Comparison of ENCODE assay signal across 25 mouse cellular contexts in genomic region chr14:110244466-110244865, GRCm38 (mm10).
DNase-seq lines count a peak whose midpoint lies in the region; ATAC-seq and TF ChIP-seq lines count a peak whose summit lies in the region.
"Had no signal": no experiment of that assay in that cellular context is flagged by ENCODE, and none has a peak within 500 bp of the region (broad histone marks: within the 10 kb centered on the region; RNA-seq: fewer than 3 reads in every experiment).

No protein-coding gene starts in this region.

- no peaks in the 10 kb centered on the region for H3K36me3 ChIP-seq in heart, embryonic 12.5 days
- no peaks in the 10 kb centered on the region for H3K36me3 ChIP-seq in lung, embryonic 16.5 days (ENCODE audit: control insufficient read depth, insufficient read depth, low read length)
- H3K36me3 ChIP-seq: embryonic facial prominence, embryonic 15.5 days; heart, embryonic 15.5 days; hindbrain, embryonic 15.5 days; limb, embryonic 15.5 days; liver, embryonic 15.5 days; neural tube, embryonic 12.5 days had no signal

- no peak for TF ChIP-seq CTCF in lung, adult 2 months (IDR thresholded peaks at IDR 0.05; ENCODE audit: insufficient read depth, low read length)
- no peak for TF ChIP-seq CTCF in brain, embryonic 14.5 days (IDR thresholded peaks at IDR 0.05; ENCODE audit: borderline replicate concordance, extremely low read depth, insufficient read depth, insufficient read length)

- no peak overlapping the region for H3K27ac ChIP-seq in heart, embryonic 12.5 days (ENCODE audit: poor library complexity, severe bottlenecking)
- no peak overlapping the region for H3K27ac ChIP-seq in lung, embryonic 16.5 days (ENCODE audit: low read length)
- H3K27ac ChIP-seq: embryonic facial prominence, embryonic 15.5 days; gastrocnemius, adult 2 months; heart, embryonic 15.5 days; hindbrain, embryonic 15.5 days; limb, embryonic 15.5 days; liver, embryonic 15.5 days; neural tube, embryonic 12.5 days had no signal

- no peak overlapping the region for H3K4me3 ChIP-seq in heart, embryonic 12.5 days
- no peak overlapping the region for H3K4me3 ChIP-seq in lung, embryonic 16.5 days (ENCODE audit: low read length)
- no peak overlapping the region for H3K4me3 ChIP-seq in lung, adult 2 months (replicated peaks; ENCODE audit: extremely low read depth, low read depth, low read length)
- H3K4me3 ChIP-seq: embryonic facial prominence, embryonic 15.5 days; gastrocnemius, adult 2 months; heart, embryonic 15.5 days; hindbrain, embryonic 15.5 days; limb, embryonic 15.5 days; liver, embryonic 15.5 days; megakaryocyte, embryonic 14.5 days; neural tube, embryonic 12.5 days had no signal

- H3K9me3 ChIP-seq in heart, embryonic 12.5 days (replicated peaks): no peaks in the 10 kb centered on the region
- no peaks in the 10 kb centered on the region for H3K9me3 ChIP-seq in lung, embryonic 16.5 days (ENCODE audit: control insufficient read depth, low read length)
- H3K9me3 ChIP-seq: embryonic facial prominence, embryonic 15.5 days; heart, embryonic 15.5 days; hindbrain, embryonic 15.5 days; limb, embryonic 15.5 days; liver, embryonic 15.5 days; megakaryocyte, embryonic 14.5 days; neural tube, embryonic 12.5 days had no signal

- no peak overlapping the region for H3K4me2 ChIP-seq in heart, embryonic 12.5 days
- H3K4me2 ChIP-seq in lung, embryonic 16.5 days (ENCODE audit: low read depth, low read length): no peak overlapping the region
- H3K4me2 ChIP-seq: embryonic facial prominence, embryonic 15.5 days; heart, embryonic 15.5 days; hindbrain, embryonic 15.5 days; limb, embryonic 15.5 days; liver, embryonic 15.5 days; neural tube, embryonic 12.5 days had no signal

- H3K27me3 ChIP-seq in heart, embryonic 12.5 days (replicated peaks): no peaks in the 10 kb centered on the region
- no peaks in the 10 kb centered on the region for H3K27me3 ChIP-seq in lung, embryonic 16.5 days (ENCODE audit: control insufficient read depth, insufficient read depth, low read depth, low read length)
- H3K27me3 ChIP-seq: embryonic facial prominence, embryonic 15.5 days; heart, embryonic 15.5 days; hindbrain, embryonic 15.5 days; limb, embryonic 15.5 days; liver, embryonic 15.5 days; megakaryocyte, embryonic 14.5 days; neural tube, embryonic 12.5 days had no signal

- no peaks in the 10 kb centered on the region for H3K4me1 ChIP-seq in heart, embryonic 12.5 days (replicated peaks)
- no peaks in the 10 kb centered on the region for H3K4me1 ChIP-seq in lung, embryonic 16.5 days (replicated peaks; ENCODE audit: control insufficient read depth, insufficient read depth, low read length)
- no peaks in the 10 kb centered on the region for H3K4me1 ChIP-seq in lung, adult 2 months (ENCODE audit: control insufficient read depth, insufficient read depth, low read length)
- H3K4me1 ChIP-seq: embryonic facial prominence, embryonic 15.5 days; heart, embryonic 15.5 days; hindbrain, embryonic 15.5 days; limb, embryonic 15.5 days; liver, embryonic 15.5 days; megakaryocyte, embryonic 14.5 days; neural tube, embryonic 12.5 days had no signal

- peak; percentile 3 for DNase-seq in cerebellum, adult 9-10 months
- DNase-seq in cerebellum, adult 11-12 months: no peak
- DNase-seq in heart, postnatal 10 days: no peak
- no peak for DNase-seq in lung, adult 2 months
- peak; percentile 20 for DNase-seq in brain, embryonic 14.5 days (ENCODE audit: low read depth)
- no peak for DNase-seq in MN1 (ENCODE audit: low spot score)
- DNase-seq: adrenal gland, adult 2 months; embryo, embryonic 11 days; gastrocnemius, adult 2 months; heart, postnatal 4 days; kidney, postnatal 25 days; layer of hippocampus, postnatal 36 days; lung, postnatal 36 days; midbrain, embryonic 14.5 days; right cerebral cortex, postnatal 14 days had no signal

- 52% methylated on average over 1 of the region's 1 CpGs for WGBS in heart, embryonic 12.5 days
- WGBS in lung, embryonic 16.5 days: 53% methylated on average over 1 of the region's 1 CpGs
- 41% methylated on average over 1 of the region's 1 CpGs for WGBS in lung, adult 2 months

- intact Hi-C loops in heart, postnatal 10 days (cut with DNase I): no loop called here

- peak; percentile 29; the same call in 1 of the 2 replicates for ATAC-seq in heart, embryonic 12.5 days (ENCODE audit: insufficient number of reproducible peaks, low FRiP score)
- ATAC-seq in lung, embryonic 16.5 days (ENCODE audit: low read depth): peak; percentile 45
- ATAC-seq: intestine, postnatal 0 days had no signal

- no peak overlapping the region for H3K9ac ChIP-seq in heart, embryonic 12.5 days
- no peak overlapping the region for H3K9ac ChIP-seq in lung, embryonic 16.5 days (ENCODE audit: low read length)
- H3K9ac ChIP-seq: embryonic facial prominence, embryonic 15.5 days; heart, embryonic 15.5 days; hindbrain, embryonic 15.5 days; limb, embryonic 15.5 days; liver, embryonic 15.5 days; neural tube, embryonic 12.5 days had no signal

- TF ChIP-seq POLR2A in lung, adult 2 months (IDR thresholded peaks at IDR 0.05; ENCODE audit: borderline replicate concordance, extremely low read depth, low read depth, low read length): no peak
- no peak for TF ChIP-seq POLR2A in brain, embryonic 14.5 days (IDR thresholded peaks at IDR 0.05; ENCODE audit: borderline replicate concordance, extremely low read depth, insufficient read depth, insufficient read length, poor library complexity, severe bottlenecking)

Comparison
In these comparisons a context has a peak if more than half of its experiments do, and no peak if none do; other contexts are left out.
1. DNase-seq: peak in cerebellum, adult 9-10 months (single experiment) and brain, embryonic 14.5 days (single experiment); none in cerebellum, adult 11-12 months (single experiment), heart, postnatal 10 days (0 of 2), lung, adult 2 months (single experiment) and MN1 (single experiment).